Mouse (Mus musculus): ENCODE measurements at regions not wholly inside any gene's neighbourhood (a gene's known extent, or its start where the extent isn't known, plus 50 kb on each side); places are given as distances from the start of the nearest gene placed in this dataset.

GRCm38 (mm10) chr5:119389384-119389783 is 281.1 kb upstream of the Tbx3 start:
- H3K36me3 ChIP-seq: no peaks in the 10 kb centered on the region
- ATAC-seq (ENCODE audit: insufficient number of reproducible peaks, low FRiP score): no peak
- H3K4me3 ChIP-seq: no peak overlapping the region
- H3K4me1 ChIP-seq (replicated peaks): no peaks in the 10 kb centered on the region
- no peaks in the 10 kb centered on the region for H3K9me3 ChIP-seq (replicated peaks)
- H3K27me3 ChIP-seq (replicated peaks): no peaks in the 10 kb centered on the region
- no peak overlapping the region for H3K9ac ChIP-seq
- H3K27ac ChIP-seq (ENCODE audit: poor library complexity, severe bottlenecking): no peak overlapping the region
- WGBS: 89% methylated on average over 9 of the region's 9 CpGs
- no peak overlapping the region for H3K4me2 ChIP-seq

DNA sequence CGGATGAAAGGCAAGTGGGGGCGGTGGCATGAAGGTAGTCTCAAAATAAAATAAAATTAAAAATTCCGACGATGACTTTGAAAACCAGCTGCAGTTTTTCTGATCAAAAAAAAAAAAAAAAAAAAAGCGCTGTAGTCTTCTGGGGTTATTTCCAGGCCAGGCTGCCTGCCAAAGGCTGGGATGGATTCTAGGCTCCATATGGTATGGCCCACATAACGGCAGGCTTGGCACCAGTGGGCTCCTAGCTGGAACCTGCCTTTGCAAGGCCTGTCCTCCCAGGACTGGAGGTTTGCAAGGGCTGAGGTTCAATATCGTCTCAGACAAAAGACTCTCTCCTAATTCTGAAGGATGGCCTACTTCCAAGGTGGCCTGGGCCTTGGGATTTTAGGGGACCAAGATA is 280.6 kb upstream of the Tbx3 start:
- no peak overlapping the region for H3K4me2 ChIP-seq
- H3K9me3 ChIP-seq (replicated peaks): no peaks in the 10 kb centered on the region
- H3K4me3 ChIP-seq: no peak overlapping the region
- no peak for ATAC-seq (ENCODE audit: insufficient number of reproducible peaks, low FRiP score)
- WGBS: 79% methylated on average over 7 of the region's 7 CpGs
- no peaks in the 10 kb centered on the region for H3K27me3 ChIP-seq (replicated peaks)
- H3K27ac ChIP-seq (ENCODE audit: poor library complexity, severe bottlenecking): no peak overlapping the region
- no peaks in the 10 kb centered on the region for H3K4me1 ChIP-seq (replicated peaks)
- no peak overlapping the region for H3K9ac ChIP-seq
- H3K36me3 ChIP-seq: no peaks in the 10 kb centered on the region

GRCm38 (mm10) chr5:119398475-119398874 is 272.0 kb upstream of the Tbx3 start:
- H3K9ac ChIP-seq: no peak overlapping the region
- H3K27ac ChIP-seq (ENCODE audit: poor library complexity, severe bottlenecking): no peak overlapping the region
- H3K4me1 ChIP-seq (replicated peaks): peaks cover 19% of the 10 kb centered on the region
- no peak overlapping the region for H3K4me2 ChIP-seq
- H3K4me3 ChIP-seq: no peak overlapping the region
- no peak for ATAC-seq (ENCODE audit: insufficient number of reproducible peaks, low FRiP score)
- H3K36me3 ChIP-seq: no peaks in the 10 kb centered on the region
- no peaks in the 10 kb centered on the region for H3K27me3 ChIP-seq (replicated peaks)
- 57% methylated on average over 5 of the region's 5 CpGs for WGBS
- peaks cover 5% of the 10 kb centered on the region; the same call in 1 of the 2 replicates for H3K9me3 ChIP-seq (replicated peaks)

- Histone ChIP-seq H3K27ac (ENCODE audit: poor library complexity, severe bottlenecking) (peak overlapping the region; percentile 64), H3K9ac (no peak overlapping the region; the same call in 1 of the 2 replicates)
- WGBS: 17% methylated on average over 6 of the region's 6 CpGs
These were observed 270.1 kb upstream of the Tbx3 start for GRCm38 (mm10) chr5:119400223-119400935.

GRCm38 (mm10) chr5:119401915-119402314 is 268.6 kb upstream of the Tbx3 start:
- H3K9ac ChIP-seq: no peak overlapping the region
- 81% methylated on average over 8 of the region's 8 CpGs for WGBS
- peaks cover 5% of the 10 kb centered on the region; the same call in 1 of the 2 replicates for H3K9me3 ChIP-seq (replicated peaks)
- H3K4me2 ChIP-seq: no peak overlapping the region
- no peak overlapping the region for H3K4me3 ChIP-seq
- H3K36me3 ChIP-seq: no peaks in the 10 kb centered on the region
- H3K4me1 ChIP-seq (replicated peaks): peaks cover 19% of the 10 kb centered on the region
- H3K27me3 ChIP-seq (replicated peaks): no peaks in the 10 kb centered on the region
- no peak for ATAC-seq (ENCODE audit: insufficient number of reproducible peaks, low FRiP score)
- no peak overlapping the region for H3K27ac ChIP-seq (ENCODE audit: poor library complexity, severe bottlenecking)

More at GRCm38 (mm10) chr5:119400223-119400935, 270.1 kb upstream of the Tbx3 start:
- no peak overlapping the region for H3K4me3 ChIP-seq
- no peaks in the 10 kb centered on the region for H3K36me3 ChIP-seq
- no peaks in the 10 kb centered on the region for H3K27me3 ChIP-seq (replicated peaks)
- peaks cover 5% of the 10 kb centered on the region; the same call in 1 of the 2 replicates for H3K9me3 ChIP-seq (replicated peaks)
- no peak overlapping the region for H3K4me2 ChIP-seq
- peak; percentile 55; the same call in 1 of the 2 replicates for ATAC-seq (ENCODE audit: insufficient number of reproducible peaks, low FRiP score)
- H3K4me1 ChIP-seq (replicated peaks): peaks cover 19% of the 10 kb centered on the region

GRCm38 (mm10) chr5:119402651-119403050 is 267.8 kb upstream of the Tbx3 start:
- peaks cover 5% of the 10 kb centered on the region; the same call in 1 of the 2 replicates for H3K9me3 ChIP-seq (replicated peaks)
- peaks cover 19% of the 10 kb centered on the region for H3K4me1 ChIP-seq (replicated peaks)
- no peak overlapping the region for H3K9ac ChIP-seq
- no peak for ATAC-seq (ENCODE audit: insufficient number of reproducible peaks, low FRiP score)
- no peak overlapping the region for H3K4me3 ChIP-seq
- no peak overlapping the region for H3K27ac ChIP-seq (ENCODE audit: poor library complexity, severe bottlenecking)
- H3K27me3 ChIP-seq (replicated peaks): no peaks in the 10 kb centered on the region
- H3K36me3 ChIP-seq: no peaks in the 10 kb centered on the region
- 81% methylated on average over 17 of the region's 17 CpGs for WGBS
- no peak overlapping the region for H3K4me2 ChIP-seq

DNA sequence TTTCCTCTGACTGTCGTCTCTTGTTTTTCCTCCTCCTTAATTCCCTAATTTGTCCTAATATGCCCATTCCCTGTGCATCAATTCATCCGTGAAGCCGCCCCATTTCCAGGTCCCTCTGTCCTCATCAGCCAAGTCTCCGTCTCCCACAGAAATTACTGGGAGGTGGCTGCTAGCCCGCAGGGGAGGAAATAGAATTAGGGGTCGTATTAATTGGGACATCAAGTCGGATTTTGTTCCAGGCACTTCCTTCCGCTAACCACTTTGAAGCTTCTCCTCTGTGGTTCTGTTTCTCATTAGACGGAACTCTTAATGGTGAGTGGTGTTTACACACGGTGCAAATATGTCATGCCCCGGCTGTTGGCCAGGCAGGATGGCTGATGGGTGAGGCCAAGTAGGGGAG is 259.5 kb upstream of the Tbx3 start:
- Histone ChIP-seq H3K27me3 (replicated peaks) (peaks cover 23% of the 10 kb centered on the region), H3K27ac (ENCODE audit: poor library complexity, severe bottlenecking) (no peak overlapping the region), H3K4me2 (no peak overlapping the region), H3K9ac (no peak overlapping the region), H3K4me1 (replicated peaks) (no peaks in the 10 kb centered on the region), H3K4me3 (no peak overlapping the region), H3K9me3 (replicated peaks) (peaks cover 5% of the 10 kb centered on the region; the same call in 1 of the 2 replicates), H3K36me3 (no peaks in the 10 kb centered on the region)
- no peak for ATAC-seq (ENCODE audit: insufficient number of reproducible peaks, low FRiP score)
- WGBS: 69% methylated on average over 11 of the region's 11 CpGs

DNA sequence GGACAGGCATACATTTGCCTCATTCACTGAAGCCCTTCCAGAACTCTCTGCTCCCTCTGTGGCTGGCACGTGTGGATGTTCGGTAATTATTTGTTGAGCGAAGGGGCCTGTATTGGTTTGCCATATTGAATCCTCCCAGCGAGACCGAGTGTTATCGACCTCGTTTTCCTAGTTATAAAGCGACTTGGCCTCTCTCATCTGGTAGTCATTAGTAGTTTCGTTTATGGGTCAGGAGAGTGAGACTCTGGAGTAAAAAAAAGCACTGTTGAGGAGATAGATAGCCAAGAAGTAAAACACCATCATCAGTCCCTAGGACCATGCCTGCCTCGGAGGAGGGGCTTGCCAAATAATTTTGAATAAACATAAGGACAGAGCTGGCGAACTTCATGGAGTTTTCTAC is 254.6 kb upstream of the Tbx3 start:
- no peak for ATAC-seq (ENCODE audit: insufficient number of reproducible peaks, low FRiP score)
- peaks cover 16% of the 10 kb centered on the region for H3K27me3 ChIP-seq (replicated peaks)
- no peaks in the 10 kb centered on the region for H3K36me3 ChIP-seq
- H3K4me2 ChIP-seq: no peak overlapping the region
- H3K4me1 ChIP-seq (replicated peaks): no peaks in the 10 kb centered on the region
- H3K27ac ChIP-seq (ENCODE audit: poor library complexity, severe bottlenecking): no peak overlapping the region
- WGBS: 83% methylated on average over 11 of the region's 11 CpGs
- no peak overlapping the region for H3K9ac ChIP-seq
- no peak overlapping the region for H3K4me3 ChIP-seq
- H3K9me3 ChIP-seq (replicated peaks): peaks cover 5% of the 10 kb centered on the region; the same call in 1 of the 2 replicates

GRCm38 (mm10) chr5:119418486-119418885 is 252.0 kb upstream of the Tbx3 start:
- Histone ChIP-seq H3K9me3 (replicated peaks) (peaks cover 5% of the 10 kb centered on the region; the same call in 1 of the 2 replicates), H3K4me1 (replicated peaks) (no peaks in the 10 kb centered on the region), H3K9ac (no peak overlapping the region), H3K27me3 (replicated peaks) (peaks cover 7% of the 10 kb centered on the region; the same call in 1 of the 2 replicates), H3K27ac (ENCODE audit: poor library complexity, severe bottlenecking) (no peak overlapping the region), H3K36me3 (no peaks in the 10 kb centered on the region), H3K4me2 (no peak overlapping the region), H3K4me3 (no peak overlapping the region)
- 72% methylated on average over 5 of the region's 5 CpGs for WGBS
- ATAC-seq (ENCODE audit: insufficient number of reproducible peaks, low FRiP score): no peak

GRCm38 (mm10) chr5:119427511-119428019 is 242.9 kb upstream of the Tbx3 start:
- no peak for ATAC-seq (ENCODE audit: insufficient number of reproducible peaks, low FRiP score)
- Histone ChIP-seq H3K9me3 (replicated peaks) (0 out of 2 replicates have a peak, but pooled peaks cover 14% of the 10 kb centered on the region), H3K36me3 (no peaks in the 10 kb centered on the region), H3K4me3 (no peak overlapping the region), H3K4me2 (no peak overlapping the region), H3K27me3 (replicated peaks) (0 out of 2 replicates have a peak, but pooled peaks cover 8% of the 10 kb centered on the region), H3K27ac (ENCODE audit: poor library complexity, severe bottlenecking) (no peak overlapping the region), H3K9ac (no peak overlapping the region), H3K4me1 (replicated peaks) (no peaks in the 10 kb centered on the region)
- WGBS: 80% methylated on average over 12 of the region's 12 CpGs

DNA sequence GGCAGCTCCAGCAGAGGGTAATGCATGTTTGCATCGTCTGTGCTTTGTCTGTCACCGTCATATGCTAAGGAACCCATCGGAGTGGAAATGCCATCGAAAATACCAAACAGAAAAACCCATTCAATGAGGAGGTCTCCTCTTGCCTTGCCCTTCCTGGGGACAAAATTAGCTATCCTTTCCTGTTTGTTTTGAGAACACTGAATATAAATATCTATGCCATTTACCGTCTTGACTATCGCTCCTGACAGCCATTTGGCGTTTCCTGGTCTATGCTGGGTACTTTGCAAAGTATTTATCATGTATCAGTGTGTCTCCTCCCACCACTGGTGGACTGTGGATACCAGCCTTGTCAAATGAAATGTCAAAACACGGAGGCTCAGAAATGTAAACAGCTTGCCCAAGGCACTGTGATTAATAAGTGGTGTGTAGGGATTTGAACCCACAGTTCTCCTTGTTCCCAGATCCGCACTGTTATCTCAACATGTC is 239.2 kb upstream of the Tbx3 start:
- Histone ChIP-seq H3K27ac (ENCODE audit: poor library complexity, severe bottlenecking) (no peak overlapping the region), H3K9ac (no peak overlapping the region), H3K9me3 (replicated peaks) (0 out of 2 replicates have a peak, but pooled peaks cover 14% of the 10 kb centered on the region), H3K4me2 (no peak overlapping the region), H3K4me3 (no peak overlapping the region), H3K4me1 (replicated peaks) (no peaks in the 10 kb centered on the region), H3K27me3 (replicated peaks) (peaks cover 16% of the 10 kb centered on the region; the same call in 1 of the 2 replicates), H3K36me3 (no peaks in the 10 kb centered on the region)
- 79% methylated on average over 9 of the region's 9 CpGs for WGBS
- ATAC-seq (ENCODE audit: insufficient number of reproducible peaks, low FRiP score): no peak
